Mouse (Mus musculus) urinary bladder, postnatal 0 days (tissue): ENCODE measurements around the gene Fgf8. TPM values are rescaled to one million over a fixed set of nuclear protein-coding genes. Genes with fewer than 3 reads are reported as not detected.

Experiments
- polyA plus RNA-seq: library from polyadenylated mRNA; unstranded; fragments of >200 nt; fragmentation: Nextera tagmentation; extraction: Ambion mirVana; gene quantifications from 2 replicates; pipeline ENCODE4 v1.2.1, GENCODE M21; 2015

Fgf8 gene
- polyA plus RNA-seq = not detected in 2 replicates

GRCm38 (mm10) chr19:45742218-45742983 is at the start of gene Fgf8:
Gene Fgf8 (minus strand): TSS chr19:45742915.

GRCm38 (mm10) chr19:45783181-45783932 is 40.6 kb upstream of the Fgf8 start, which contains the start of gene Mgea5:
Gene Mgea5 (minus strand): TSS chr19:45783837.

GRCm38 (mm10) chr19:45749243-45750043 is 6.7 kb upstream of the Fgf8 start, which contains the start of gene Npm3:
Gene Npm3 (minus strand): TSS chr19:45749591.

Other genes starting within 250 kb of the Fgf8 start
- gene Poll, start 182.4 kb downstream of the Fgf8 start, polyA plus RNA-seq = 6.4 and 6.7 TPM in 2 replicates
- 31.6 and 36.0 TPM in 2 replicates for gene Gm17018, start 182.3 kb downstream of the Fgf8 start, polyA plus RNA-seq
- 2.5 and 3.4 TPM in 2 replicates for gene Fbxw4, start 82.6 kb downstream of the Fgf8 start, polyA plus RNA-seq
- gene Npm3, start 6.7 kb upstream of the Fgf8 start, polyA plus RNA-seq = 10.5 and 11.1 TPM in 2 replicates
- 20.0 and 21.8 TPM in 2 replicates for gene Mgea5, start 40.9 kb upstream of the Fgf8 start, polyA plus RNA-seq
- 0.11 and 0.19 TPM in 2 replicates for gene Kcnip2, start 73.1 kb upstream of the Fgf8 start, polyA plus RNA-seq